Mouse (Mus musculus) forebrain, embryonic 16.5 days (tissue): ENCODE measurements around the gene Ppp2r3a. TPM values are rescaled to one million over a fixed set of nuclear protein-coding genes. Genes with fewer than 3 reads are reported as not detected.

Experiments
- ATAC-seq: fragments of 200-750 bp; cut with Nextera tagmentation; 2 replicates; pipeline ENCODE4 v1.8.0; 2017; ENCODE audit warnings: mild to moderate bottlenecking, moderate library complexity
- H3K27ac ChIP-seq: fragments of 300-500 bp; sonication (generic); 2 replicates; pipeline ENCODE4 v1.5.1; 2014; ENCODE audit warnings: low read length, control low read depth
- H3K27me3 ChIP-seq: fragments of 300-500 bp; sonication (generic); replicated peaks from 2 replicates; pipeline ENCODE4 v1.6.1; 2014; ENCODE audit warnings: low read length; ENCODE audit not compliant: control insufficient read depth, insufficient read depth
- H3K36me3 ChIP-seq: fragments of 300-500 bp; sonication (generic); 2 replicates; pipeline ENCODE4 v1.6.1; 2014; ENCODE audit not compliant: control insufficient read depth, insufficient read depth
- H3K4me1 ChIP-seq: fragments of 300-500 bp; sonication (generic); replicated peaks from 2 replicates; pipeline ENCODE4 v1.6.1; 2014; ENCODE audit warnings: low read length; ENCODE audit not compliant: control insufficient read depth, insufficient read depth
- H3K4me2 ChIP-seq: fragments of 300-500 bp; sonication (generic); 2 replicates; pipeline ENCODE4 v1.6.1; 2014; ENCODE audit warnings: mild to moderate bottlenecking, low read length, control low read depth
- H3K4me3 ChIP-seq: fragments of 300-500 bp; sonication (generic); replicated peaks from 2 replicates; pipeline ENCODE4 v1.5.1; 2014; ENCODE audit warnings: mild to moderate bottlenecking, low read length, control low read depth
- H3K9ac ChIP-seq: fragments of 300-500 bp; sonication (generic); replicated peaks from 2 replicates; pipeline ENCODE4 v1.6.1; 2014; ENCODE audit warnings: low read depth, low read length, control low read depth
- H3K9me3 ChIP-seq: fragments of 300-500 bp; sonication (generic); 2 replicates; pipeline ENCODE4 v1.6.1; 2016; ENCODE audit warnings: low read length; ENCODE audit not compliant: control insufficient read depth
- WGBS: fragments of 180-500 bp; shearing (Covaris S2); extraction: QIAGEN DNeasy Blood & Tissue Kit; methylation state at CpG from one replicate; pipeline ENCODE4 v1.1.7; 2014; 5-methylcytosine and 5-hydroxymethylcytosine counted together
- polyA plus RNA-seq: library from polyadenylated mRNA; unstranded; fragments of >200 nt; fragmentation: Nextera tagmentation; extraction: Ambion mirVana; gene quantifications from 2 replicates; pipeline ENCODE4 v1.2.1, GENCODE M21; 2015

The Ppp2r3a gene
- polyA plus RNA-seq, 1 experiment from 2014 or later, result 25.2 TPM

GRCm38 (mm10) chr9:101261443-101261842, 9.8 kb upstream of the Ppp2r3a start:
- H3K9me3 ChIP-seq, result no peaks in the 10 kb centered on the region
- no peaks in the 10 kb centered on the region for H3K27me3 ChIP-seq
- no peak overlapping the region for H3K4me2 ChIP-seq
- H3K4me1 ChIP-seq, result peaks cover 13% of the 10 kb centered on the region
- WGBS, result 57% methylated on average over 4 of the region's 4 CpGs
- no peak overlapping the region for H3K9ac ChIP-seq
- H3K4me3 ChIP-seq, result no peak overlapping the region
- no peak for ATAC-seq
- no peak overlapping the region for H3K27ac ChIP-seq
- no peaks in the 10 kb centered on the region for H3K36me3 ChIP-seq

- no peak for ATAC-seq
- WGBS, result 79% methylated on average over 3 of the region's 3 CpGs
- Histone ChIP-seq H3K4me2 (no peak overlapping the region), H3K9me3 (no peaks in the 10 kb centered on the region), H3K27me3 (no peaks in the 10 kb centered on the region), H3K4me3 (no peak overlapping the region), H3K27ac (no peak overlapping the region), H3K9ac (no peak overlapping the region), H3K36me3 (no peaks in the 10 kb centered on the region), H3K4me1 (peaks cover 13% of the 10 kb centered on the region)
Measured at GRCm38 (mm10) chr9:101253136-101253535, 1.5 kb upstream of the Ppp2r3a start.

GRCm38 (mm10) chr9:101252541-101252940, 946 bp upstream of the Ppp2r3a start:
- H3K27ac ChIP-seq, result no peak overlapping the region

GRCm38 (mm10) chr9:101250981-101251643, 483 bp downstream of the Ppp2r3a start:
- H3K36me3 ChIP-seq, result no peaks in the 10 kb centered on the region
- H3K9me3 ChIP-seq, result no peaks in the 10 kb centered on the region
- H3K4me1 ChIP-seq, result peaks cover 18% of the 10 kb centered on the region
- under 1% methylated on average over 57 of the region's 61 CpGs for WGBS
- peak overlapping the region; percentile 84 for H3K27ac ChIP-seq
- no peaks in the 10 kb centered on the region for H3K27me3 ChIP-seq
- H3K4me3 ChIP-seq, result peak overlapping the region; percentile 93
- H3K9ac ChIP-seq, result peak overlapping the region; percentile 91
- ATAC-seq, result peak; percentile 90
- peak overlapping the region; percentile 74 for H3K4me2 ChIP-seq

More at GRCm38 (mm10) chr9:101252541-101252940, 946 bp upstream of the Ppp2r3a start:
- Histone ChIP-seq H3K4me1 (peaks cover 17% of the 10 kb centered on the region), H3K4me3 (no peak overlapping the region), H3K4me2 (no peak overlapping the region), H3K27me3 (no peaks in the 10 kb centered on the region), H3K36me3 (no peaks in the 10 kb centered on the region), H3K9ac (no peak overlapping the region), H3K9me3 (no peaks in the 10 kb centered on the region)
- WGBS, result 68% methylated on average over 4 of the region's 4 CpGs
- no peak for ATAC-seq

GRCm38 (mm10) chr9:101250486-101250885, 1.1 kb downstream of the Ppp2r3a start:
- Histone ChIP-seq H3K27ac (peak overlapping the region; percentile 84), H3K4me1 (peaks cover 18% of the 10 kb centered on the region), H3K9ac (peak overlapping the region; percentile 91), H3K36me3 (no peaks in the 10 kb centered on the region), H3K9me3 (no peaks in the 10 kb centered on the region), H3K4me3 (peak overlapping the region; percentile 93), H3K4me2 (peak overlapping the region; percentile 74), H3K27me3 (no peaks in the 10 kb centered on the region)
- WGBS, result under 1% methylated on average over 11 of the region's 11 CpGs
- ATAC-seq, result no peak

GRCm38 (mm10) chr9:101249626-101250025, 2.0 kb downstream of the Ppp2r3a start:
- 68% methylated on average over 4 of the region's 4 CpGs for WGBS
- peak overlapping the region; percentile 93 for H3K4me3 ChIP-seq
- ATAC-seq, result no peak
- peak overlapping the region; percentile 74 for H3K4me2 ChIP-seq
- H3K9me3 ChIP-seq, result no peaks in the 10 kb centered on the region
- no peaks in the 10 kb centered on the region for H3K27me3 ChIP-seq
- H3K27ac ChIP-seq, result peak overlapping the region; percentile 7; the same call in 1 of the 2 replicates
- no peak overlapping the region for H3K9ac ChIP-seq
- no peaks in the 10 kb centered on the region for H3K36me3 ChIP-seq
- peaks cover 18% of the 10 kb centered on the region for H3K4me1 ChIP-seq

- Histone ChIP-seq H3K36me3 (no peaks in the 10 kb centered on the region), H3K4me1 (peaks cover 22% of the 10 kb centered on the region), H3K9me3 (no peaks in the 10 kb centered on the region), H3K4me3 (no peak overlapping the region), H3K27ac (no peak overlapping the region), H3K4me2 (no peak overlapping the region), H3K9ac (no peak overlapping the region), H3K27me3 (no peaks in the 10 kb centered on the region)
- ATAC-seq, result no peak
- 58% methylated on average over 7 of the region's 7 CpGs for WGBS
Measured at GRCm38 (mm10) chr9:101247541-101247940, 4.1 kb downstream of the Ppp2r3a start.

- H3K27ac ChIP-seq, result no peak overlapping the region
- H3K4me3 ChIP-seq, result no peak overlapping the region
- H3K36me3 ChIP-seq, result no peaks in the 10 kb centered on the region
- no peak overlapping the region for H3K9ac ChIP-seq
- no peaks in the 10 kb centered on the region for H3K9me3 ChIP-seq
- no peak for ATAC-seq
- no peaks in the 10 kb centered on the region for H3K27me3 ChIP-seq
- peaks cover 22% of the 10 kb centered on the region for H3K4me1 ChIP-seq
- H3K4me2 ChIP-seq, result no peak overlapping the region
- WGBS, result 96% methylated on average over 5 of the region's 5 CpGs
Measured at GRCm38 (mm10) chr9:101245493-101245892, 6.1 kb downstream of the Ppp2r3a start.

- Histone ChIP-seq H3K4me1 (peaks cover 9% of the 10 kb centered on the region; the same call in 1 of the 2 replicates), H3K27ac (no peak overlapping the region), H3K4me3 (no peak overlapping the region), H3K9me3 (no peaks in the 10 kb centered on the region), H3K36me3 (no peaks in the 10 kb centered on the region), H3K9ac (no peak overlapping the region), H3K4me2 (no peak overlapping the region), H3K27me3 (no peaks in the 10 kb centered on the region)
- no peak for ATAC-seq
- 54% methylated on average over 2 of the region's 2 CpGs for WGBS
Measured at GRCm38 (mm10) chr9:101243711-101244110, 7.9 kb downstream of the Ppp2r3a start.
